Mouse (Mus musculus): ENCODE results near the gene Irx3. TPM values are rescaled to one million over a fixed set of nuclear protein-coding genes. Genes with fewer than 3 reads are reported as not detected.

Irx3 gene
- polyA plus RNA-seq, 1 experiment from 2014 or later = 26.1 TPM

GRCm38 (mm10) chr8:91804403-91805253, 2.8 kb upstream of the Irx3 start:
- Histone ChIP-seq H3K27ac (replicated peaks; ENCODE audit: low read depth, low read length) (peak overlapping the region; percentile 83), H3K4me2 (ENCODE audit: low read length) (peak overlapping the region; percentile 82), H3K27me3 (ENCODE audit: control insufficient read depth, insufficient read depth, low read length) (peaks cover 7% of the 10 kb centered on the region), H3K4me1 (ENCODE audit: control insufficient read depth, insufficient read depth, low read length) (peaks cover 43% of the 10 kb centered on the region), H3K9ac (replicated peaks; ENCODE audit: low read length) (peak overlapping the region; percentile 54), H3K9me3 (ENCODE audit: control insufficient read depth, low read length) (no peaks in the 10 kb centered on the region), H3K4me3 (replicated peaks; ENCODE audit: low read depth, low read length) (peak overlapping the region; percentile 33), H3K36me3 (ENCODE audit: control insufficient read depth, insufficient read depth, low read length) (peaks cover 3% of the 10 kb centered on the region)
- WGBS = 1% methylated on average over 36 of the region's 36 CpGs
- peak; percentile 72 for DNase-seq
- no peak for ATAC-seq (ENCODE audit: low FRiP score, low TSS enrichment)

- H3K27ac ChIP-seq (replicated peaks; ENCODE audit: low read depth, low read length) = peak overlapping the region; percentile 83
- peak; percentile 71 for DNase-seq
- H3K4me2 ChIP-seq (ENCODE audit: low read length) = peak overlapping the region; percentile 82
- H3K9ac ChIP-seq (replicated peaks; ENCODE audit: low read length) = peak overlapping the region; percentile 42; the same call in 1 of the 2 replicates
- H3K27me3 ChIP-seq (ENCODE audit: control insufficient read depth, insufficient read depth, low read length) = peaks cover 7% of the 10 kb centered on the region
- H3K36me3 ChIP-seq (ENCODE audit: control insufficient read depth, insufficient read depth, low read length) = peaks cover 12% of the 10 kb centered on the region
- ATAC-seq (ENCODE audit: low FRiP score, low TSS enrichment) = no peak
- WGBS = 12% methylated on average over 28 of the region's 28 CpGs
- H3K4me3 ChIP-seq (replicated peaks; ENCODE audit: low read depth, low read length) = peak overlapping the region; percentile 76
- no peaks in the 10 kb centered on the region for H3K9me3 ChIP-seq (ENCODE audit: control insufficient read depth, low read length)
- peaks cover 45% of the 10 kb centered on the region for H3K4me1 ChIP-seq (ENCODE audit: control insufficient read depth, insufficient read depth, low read length)
Observed at GRCm38 (mm10) chr8:91803515-91804402, 1.9 kb upstream of the Irx3 start.

- peak overlapping the region; percentile 82 for H3K4me2 ChIP-seq (ENCODE audit: low read length)
- peaks cover 12% of the 10 kb centered on the region for H3K36me3 ChIP-seq (ENCODE audit: control insufficient read depth, insufficient read depth, low read length)
- H3K4me3 ChIP-seq (replicated peaks; ENCODE audit: low read depth, low read length) = peak overlapping the region; percentile 76
- no peak for ATAC-seq (ENCODE audit: low FRiP score, low TSS enrichment)
- no peaks in the 10 kb centered on the region for H3K9me3 ChIP-seq (ENCODE audit: control insufficient read depth, low read length)
- peak; percentile 64 for DNase-seq
- H3K9ac ChIP-seq (replicated peaks; ENCODE audit: low read length) = peak overlapping the region; percentile 23; the same call in 1 of the 2 replicates
- peaks cover 10% of the 10 kb centered on the region for H3K27me3 ChIP-seq (ENCODE audit: control insufficient read depth, insufficient read depth, low read length)
- peak overlapping the region; percentile 97 for H3K27ac ChIP-seq (replicated peaks; ENCODE audit: low read depth, low read length)
- WGBS = 2% methylated on average over 29 of the region's 29 CpGs
- peaks cover 56% of the 10 kb centered on the region for H3K4me1 ChIP-seq (ENCODE audit: control insufficient read depth, insufficient read depth, low read length)
Observed at GRCm38 (mm10) chr8:91802401-91803322, 795 bp upstream of the Irx3 start.

- peak overlapping the region; percentile 82 for H3K4me2 ChIP-seq (ENCODE audit: low read length)
- H3K4me1 ChIP-seq (ENCODE audit: control insufficient read depth, insufficient read depth, low read length) = peaks cover 55% of the 10 kb centered on the region
- peak; percentile 81 for ATAC-seq (ENCODE audit: low FRiP score, low TSS enrichment)
- H3K27ac ChIP-seq (replicated peaks; ENCODE audit: low read depth, low read length) = peak overlapping the region; percentile 97
- peaks cover 12% of the 10 kb centered on the region for H3K36me3 ChIP-seq (ENCODE audit: control insufficient read depth, insufficient read depth, low read length)
- no peaks in the 10 kb centered on the region for H3K9me3 ChIP-seq (ENCODE audit: control insufficient read depth, low read length)
- DNase-seq = peak; percentile 86
- peaks cover 20% of the 10 kb centered on the region for H3K27me3 ChIP-seq (ENCODE audit: control insufficient read depth, insufficient read depth, low read length)
- WGBS = under 1% methylated on average over 55 of the region's 57 CpGs
- peak overlapping the region; percentile 76 for H3K4me3 ChIP-seq (replicated peaks; ENCODE audit: low read depth, low read length)
- H3K9ac ChIP-seq (replicated peaks; ENCODE audit: low read length) = peak overlapping the region; percentile 94
Observed at GRCm38 (mm10) chr8:91801241-91801811, 541 bp downstream of the Irx3 start.

GRCm38 (mm10) chr8:91800523-91801240, 1.2 kb downstream of the Irx3 start:
- under 1% methylated on average over 63 of the region's 64 CpGs for WGBS
- ATAC-seq (ENCODE audit: low FRiP score, low TSS enrichment) = peak; percentile 2; the same call in 1 of the 2 replicates
- Histone ChIP-seq H3K4me1 (ENCODE audit: control insufficient read depth, insufficient read depth, low read length) (peaks cover 50% of the 10 kb centered on the region), H3K27ac (replicated peaks; ENCODE audit: low read depth, low read length) (peak overlapping the region; percentile 97), H3K36me3 (ENCODE audit: control insufficient read depth, insufficient read depth, low read length) (peaks cover 12% of the 10 kb centered on the region), H3K4me3 (replicated peaks; ENCODE audit: low read depth, low read length) (peak overlapping the region; percentile 76), H3K9ac (replicated peaks; ENCODE audit: low read length) (peak overlapping the region; percentile 94), H3K4me2 (ENCODE audit: low read length) (peak overlapping the region; percentile 82), H3K27me3 (ENCODE audit: control insufficient read depth, insufficient read depth, low read length) (peaks cover 23% of the 10 kb centered on the region), H3K9me3 (ENCODE audit: control insufficient read depth, low read length) (no peaks in the 10 kb centered on the region)
- peak; percentile 64 for DNase-seq

GRCm38 (mm10) chr8:91799681-91800522, 2.0 kb downstream of the Irx3 start:
- H3K36me3 ChIP-seq (ENCODE audit: control insufficient read depth, insufficient read depth, low read length) = peaks cover 12% of the 10 kb centered on the region
- ATAC-seq (ENCODE audit: low FRiP score, low TSS enrichment) (no peak), DNase-seq (peak; percentile 63)
- H3K4me1 ChIP-seq (ENCODE audit: control insufficient read depth, insufficient read depth, low read length) = peaks cover 43% of the 10 kb centered on the region
- peaks cover 27% of the 10 kb centered on the region for H3K27me3 ChIP-seq (ENCODE audit: control insufficient read depth, insufficient read depth, low read length)
- no peaks in the 10 kb centered on the region for H3K9me3 ChIP-seq (ENCODE audit: control insufficient read depth, low read length)
- peak overlapping the region; percentile 82 for H3K4me2 ChIP-seq (ENCODE audit: low read length)
- WGBS = under 1% methylated on average over 89 of the region's 89 CpGs
- peak overlapping the region; percentile 76 for H3K4me3 ChIP-seq (replicated peaks; ENCODE audit: low read depth, low read length)
- H3K9ac ChIP-seq (replicated peaks; ENCODE audit: low read length) = peak overlapping the region; percentile 94
- peak overlapping the region; percentile 97 for H3K27ac ChIP-seq (replicated peaks; ENCODE audit: low read depth, low read length)

Measured in midbrain, embryonic 14.5 days (tissue).